Mouse (Mus musculus) T-cell, adult 2 months (primary cell): Measurements from ENCODE around the gene Mtch2.
A peak's percentile ranks its signal among the peaks of the same experiment; 100 is the strongest.
"Not testable (repeated sequence)": the region's sequence is repeated elsewhere in the genome, so short reads cannot be mapped to it uniquely, and the experiment has no call there.

Source experiments
- DNase-seq: peaks from one replicate; pipeline ENCODE4 v3.0.0; 2022; ENCODE audit warnings: low spot score

Mtch2 gene

DNA sequence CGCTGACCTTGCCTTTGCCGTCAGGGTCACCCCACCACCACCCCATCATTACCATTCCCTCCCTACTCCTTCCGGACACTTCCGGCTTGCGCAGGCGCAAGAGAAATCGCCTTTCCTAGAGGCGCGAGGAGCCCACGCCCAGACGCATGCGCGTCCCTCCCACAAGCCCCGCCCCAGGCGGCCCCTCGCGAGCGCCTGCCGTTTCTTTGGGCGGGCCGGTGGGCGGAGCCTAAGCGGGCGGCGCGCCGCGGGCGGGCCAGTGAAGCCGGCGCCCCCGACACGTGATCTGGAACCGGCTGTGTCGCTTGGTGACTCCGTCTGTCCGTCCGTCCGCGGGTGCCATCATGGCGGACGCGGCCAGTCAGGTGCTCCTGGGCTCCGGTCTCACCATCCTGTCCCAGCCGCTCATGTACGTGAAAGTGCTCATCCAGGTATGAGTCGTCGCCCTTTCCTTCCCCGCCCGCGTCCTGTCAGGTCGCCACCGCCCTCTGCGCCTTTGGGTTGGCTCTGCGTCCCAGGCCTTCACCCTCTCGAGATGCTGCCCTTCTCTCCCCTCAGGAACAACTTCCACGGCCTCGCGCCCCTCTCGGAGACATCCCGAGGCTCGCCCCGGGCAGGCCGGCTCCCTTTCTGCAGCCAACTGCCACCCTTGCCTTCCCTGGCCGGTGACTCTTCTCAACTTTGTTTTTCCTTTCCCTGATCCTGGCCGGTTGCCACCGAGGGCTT, at the start of gene Mtch2:
Gene Mtch2 (plus strand): TSS at position 201 of the 726 bp plus-strand sequence.
- peak; percentile 95 for DNase-seq

DNA sequence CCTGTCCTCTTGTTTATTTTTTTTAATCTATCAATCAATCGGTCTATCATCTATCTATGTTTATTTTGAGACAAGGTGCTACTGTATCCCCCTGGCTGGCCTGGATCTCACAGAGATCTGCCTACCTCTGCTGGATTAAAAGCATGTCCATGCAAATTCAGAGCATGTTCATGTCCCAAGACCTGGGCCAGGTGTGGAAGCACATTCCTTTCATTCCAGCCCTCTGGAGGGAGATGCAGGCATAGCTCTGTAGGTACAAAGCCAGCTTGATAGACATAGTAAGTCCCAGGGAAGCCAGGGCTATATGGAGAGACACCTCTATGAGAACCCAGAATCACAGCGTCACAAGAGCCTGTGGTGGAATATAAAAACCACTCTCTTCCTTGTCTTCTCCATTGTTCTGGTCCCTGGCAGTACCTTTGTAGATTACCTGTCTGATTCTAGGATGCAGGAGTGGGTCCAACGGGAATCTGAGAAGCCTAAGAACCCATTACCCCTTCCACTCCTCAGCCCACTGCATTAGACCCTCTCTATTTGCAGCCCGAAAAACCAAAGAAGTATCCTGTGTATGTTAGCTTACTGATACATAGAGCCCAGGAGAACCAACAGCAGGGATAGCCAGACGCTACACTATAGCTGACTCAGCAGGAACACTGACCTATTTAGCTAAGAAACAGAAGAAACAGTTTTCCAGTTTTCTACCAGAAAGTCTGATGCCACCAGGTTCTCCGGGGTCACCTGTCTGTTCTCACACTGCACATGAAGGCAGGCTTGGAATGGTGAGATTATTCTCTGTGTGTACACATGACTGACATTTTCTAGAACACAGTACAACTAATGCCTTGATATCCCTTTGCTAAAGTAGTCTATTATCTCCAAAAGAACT, 38.5 kb upstream of the Mtch2 start:
- no peak for DNase-seq

- DNase-seq = no peak
Observed at GRCm38 (mm10) chr2:90810751-90811150, 36.2 kb upstream of the Mtch2 start.

- DNase-seq = no peak
Observed at GRCm38 (mm10) chr2:90815266-90815665, 31.7 kb upstream of the Mtch2 start.

GRCm38 (mm10) chr2:90816144-90816543, 30.8 kb upstream of the Mtch2 start:
- no peak for DNase-seq

GRCm38 (mm10) chr2:90818710-90819109, 28.2 kb upstream of the Mtch2 start:
- DNase-seq = no peak

- no peak for DNase-seq
Observed at GRCm38 (mm10) chr2:90820894-90821293, 26.1 kb upstream of the Mtch2 start.

- DNase-seq = no peak
Observed at GRCm38 (mm10) chr2:90822978-90823377, 24.0 kb upstream of the Mtch2 start.

DNA sequence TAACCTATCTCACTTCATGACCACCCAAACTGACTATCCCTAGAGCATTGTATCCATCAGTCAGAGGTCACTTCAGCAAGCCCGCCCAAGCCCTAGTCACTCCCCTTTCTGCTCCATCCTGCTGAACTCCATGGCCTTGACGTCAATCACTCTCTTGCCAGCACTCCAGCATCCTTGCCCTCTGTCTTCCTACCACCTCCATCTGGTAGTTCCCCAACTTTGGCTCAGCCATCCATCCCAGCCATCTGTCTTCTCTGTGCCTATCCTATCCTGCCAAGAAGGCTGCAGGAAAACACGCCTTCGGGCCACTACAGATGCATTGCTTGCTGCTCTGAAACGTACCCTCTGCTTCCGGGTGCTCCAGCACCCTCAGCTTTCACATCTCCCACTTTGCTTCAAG, 23.2 kb upstream of the Mtch2 start:
- no peak for DNase-seq

DNA sequence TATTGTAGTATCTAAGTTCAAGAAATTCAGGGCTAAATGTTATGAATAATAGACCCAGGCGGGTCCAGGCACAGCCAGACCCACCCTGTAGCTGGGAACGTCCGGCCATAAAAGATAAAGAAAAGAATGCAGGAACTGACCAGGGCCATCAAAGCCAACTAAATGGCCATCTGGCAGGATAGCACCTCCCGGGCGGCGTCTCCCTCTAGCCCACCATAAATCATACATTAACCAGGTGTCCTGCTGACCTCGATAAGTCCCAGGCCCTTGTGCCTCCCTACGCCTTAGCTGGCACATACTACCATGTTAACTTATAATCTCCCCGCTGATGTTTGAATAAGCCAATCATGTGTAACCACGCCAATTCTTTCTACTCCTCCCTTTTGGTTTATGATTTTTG, 22.4 kb upstream of the Mtch2 start:
- not testable (repeated sequence) for DNase-seq

DNA sequence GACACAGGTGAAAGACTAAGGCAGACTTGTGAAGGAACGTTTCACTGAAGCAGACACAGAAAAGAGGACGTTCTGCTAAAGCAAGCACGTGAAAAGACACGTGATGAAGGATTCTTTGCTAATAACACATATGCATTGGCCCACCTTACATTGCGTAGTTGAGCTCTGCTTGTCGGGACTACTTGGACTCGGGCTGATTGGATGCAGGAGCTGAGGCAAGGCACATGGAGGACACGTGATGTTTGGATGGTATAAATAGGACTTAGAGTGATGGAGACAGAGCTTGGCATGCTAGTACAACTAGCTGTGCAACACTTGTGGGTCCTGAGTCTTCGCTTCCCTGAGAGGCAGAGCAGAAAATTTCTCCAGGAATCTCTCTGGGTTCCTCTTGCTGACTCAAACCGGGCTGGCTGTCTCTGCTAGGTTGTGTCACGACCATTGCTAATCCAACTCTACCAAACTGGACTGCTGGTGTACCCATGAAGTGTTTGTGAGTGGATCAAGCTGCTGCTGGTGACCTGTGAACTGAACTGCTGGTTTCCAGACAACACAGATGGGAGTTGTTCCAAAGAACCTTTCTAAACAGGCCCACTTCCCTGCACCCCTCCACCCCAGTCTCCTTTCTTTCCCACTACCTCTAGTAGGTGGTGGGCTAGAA, 21.3 kb upstream of the Mtch2 start:
- DNase-seq = no peak

DNA sequence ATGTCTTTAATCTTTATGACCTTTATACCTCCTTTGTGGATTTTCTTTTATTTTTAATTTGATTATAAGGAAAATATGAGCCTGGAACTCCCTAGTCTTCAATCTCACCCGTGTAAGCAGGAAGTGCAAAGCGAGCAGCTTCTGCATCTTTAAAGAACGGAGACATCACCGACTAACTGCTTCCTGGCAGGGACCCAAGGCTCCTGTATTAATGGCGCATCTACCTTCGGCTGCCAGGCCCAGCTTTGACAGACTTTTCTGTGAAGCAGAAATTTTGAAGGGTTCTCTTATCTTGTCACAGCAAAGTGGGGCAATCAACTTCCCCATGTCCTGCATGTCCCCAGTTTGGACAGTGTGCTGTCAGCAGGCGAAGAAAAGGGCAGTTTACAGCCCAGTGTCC, 18.2 kb upstream of the Mtch2 start:
- no peak for DNase-seq

DNA sequence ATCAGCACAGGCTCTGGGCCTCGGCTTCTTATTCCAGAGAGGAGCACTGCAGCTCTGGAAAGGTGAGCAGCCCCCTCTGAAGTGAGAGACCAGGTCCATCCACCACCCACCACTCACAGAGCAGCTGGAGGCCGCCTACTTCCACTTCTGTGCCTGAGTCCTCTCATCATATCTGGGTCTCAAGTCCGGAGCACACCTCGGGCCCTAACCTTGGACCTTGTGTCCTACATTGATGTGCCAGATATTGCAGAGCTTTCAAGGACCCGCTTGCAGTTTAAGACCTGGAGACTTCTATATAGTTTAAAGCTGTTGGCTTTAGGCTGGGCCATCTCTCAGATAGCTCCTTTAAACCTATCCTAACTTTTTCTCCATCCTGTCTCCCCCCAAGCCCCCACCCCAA, 13.5 kb upstream of the Mtch2 start:
- no peak for DNase-seq

DNA sequence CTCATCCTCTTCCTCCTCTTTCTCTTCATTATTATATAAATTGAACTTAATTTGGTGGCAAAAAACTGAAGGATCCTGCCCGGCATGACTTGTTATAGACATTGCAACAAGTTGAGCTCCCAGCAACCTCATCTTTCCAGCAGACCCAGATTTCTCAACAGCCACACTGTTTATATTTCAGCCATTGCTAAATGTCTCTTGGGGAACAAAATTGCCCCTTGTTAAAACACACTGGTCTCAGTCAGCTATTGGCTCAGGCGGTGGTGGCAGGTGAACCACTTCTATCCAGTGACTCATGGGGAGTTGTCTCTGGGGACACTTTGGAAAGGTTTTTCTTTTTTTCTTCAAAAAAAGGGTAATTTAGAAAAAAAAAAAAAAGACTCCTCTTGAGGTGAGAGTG, 8.3 kb upstream of the Mtch2 start:
- DNase-seq = no peak

- DNase-seq = no peak
Observed at GRCm38 (mm10) chr2:90843666-90844065, 3.3 kb upstream of the Mtch2 start.

DNA sequence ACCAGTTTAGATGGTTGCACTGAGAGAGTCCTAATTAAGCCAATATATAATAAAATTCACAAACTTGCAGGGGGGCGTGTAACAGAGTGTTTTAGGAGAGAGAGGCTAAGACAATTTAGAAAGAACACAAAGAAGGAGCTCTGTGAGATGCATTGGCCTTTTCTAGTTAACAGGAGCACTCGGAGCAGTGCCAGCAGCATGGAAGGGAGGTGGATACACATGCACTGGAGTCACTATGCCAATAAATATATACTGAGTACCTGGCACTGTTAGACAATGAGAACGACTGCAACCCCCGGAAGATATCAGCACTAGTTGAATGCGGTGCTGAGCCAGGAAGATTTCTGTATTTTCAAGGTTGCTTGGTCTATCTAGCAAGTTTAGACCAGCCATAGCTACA, 2.7 kb upstream of the Mtch2 start:
- no peak for DNase-seq

DNA sequence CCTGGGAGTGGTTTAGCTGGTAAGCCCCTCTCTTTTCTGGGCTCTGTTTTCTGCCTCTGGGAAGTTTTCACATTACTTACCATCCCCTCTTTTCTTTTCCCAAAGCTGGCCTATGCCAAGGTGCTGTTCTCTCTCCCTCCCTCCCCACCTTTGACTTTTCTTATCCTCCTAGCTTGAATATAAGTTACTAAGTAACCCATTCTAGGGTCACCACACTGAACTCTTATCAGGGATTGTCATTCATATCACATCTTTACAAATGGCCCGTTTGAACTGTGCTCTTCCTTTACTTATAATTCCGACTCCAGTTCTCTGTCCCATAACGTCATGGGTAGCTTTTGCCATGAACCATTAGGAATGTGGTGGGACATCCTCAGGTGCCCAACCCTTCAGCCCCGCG, 1.7 kb upstream of the Mtch2 start:
- no peak for DNase-seq

GRCm38 (mm10) chr2:90846171-90846570, 784 bp upstream of the Mtch2 start:
- DNase-seq = no peak

- DNase-seq = no peak
Observed at GRCm38 (mm10) chr2:90846597-90846954, 379 bp upstream of the Mtch2 start.

GRCm38 (mm10) chr2:90847681-90848050, 711 bp downstream of the Mtch2 start:
- no peak for DNase-seq

DNA sequence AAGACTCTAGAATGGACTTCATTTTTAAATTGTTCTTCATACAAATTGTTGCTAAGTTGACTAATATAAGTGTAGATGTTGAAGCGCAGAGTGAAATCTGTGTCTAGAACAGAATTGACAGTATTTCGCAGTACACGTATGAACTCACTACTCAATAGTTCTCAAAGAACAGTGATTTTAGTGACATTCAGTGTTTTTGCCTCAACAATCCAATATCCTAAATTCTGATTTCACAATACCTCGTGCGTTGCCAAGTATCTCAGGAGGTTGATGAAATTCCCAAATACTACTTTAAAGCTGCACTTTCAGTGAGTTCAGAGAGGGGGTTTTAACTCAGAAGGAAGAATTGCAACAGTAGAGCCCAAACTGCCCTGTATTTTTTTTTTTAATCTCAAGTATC, 1.4 kb downstream of the Mtch2 start:
- DNase-seq = no peak

- no peak for DNase-seq
Observed at GRCm38 (mm10) chr2:90850401-90850800, 3.4 kb downstream of the Mtch2 start.

DNA sequence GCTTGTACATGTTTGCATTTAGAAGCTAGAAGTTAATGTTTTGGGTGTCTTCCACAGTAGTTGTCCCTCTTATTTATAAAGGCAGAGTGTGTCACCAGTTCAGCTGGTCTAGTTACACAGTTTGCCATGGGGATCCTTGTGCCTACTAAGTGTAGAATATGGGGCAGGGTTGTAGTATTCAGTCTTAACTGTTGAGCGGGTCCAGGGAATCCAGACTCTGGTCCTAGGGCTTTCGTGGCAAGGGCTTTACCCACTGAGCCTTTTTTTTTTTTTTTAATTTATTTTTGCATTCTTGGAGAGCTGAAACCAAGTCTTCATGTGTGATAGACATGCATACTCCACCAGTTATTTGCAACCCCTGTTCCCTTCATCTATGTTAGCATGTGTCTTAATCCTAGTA, 14.5 kb downstream of the Mtch2 start:
- DNase-seq = no peak
